Mouse (Mus musculus): ENCODE measurements around the gene Tmem108. TPM values are rescaled to one million over a fixed set of nuclear protein-coding genes. Genes with fewer than 3 reads are reported as not detected.

The Tmem108 gene
- polyA plus RNA-seq, 1 experiment from 2014 or later, result 34.2 TPM

DNA sequence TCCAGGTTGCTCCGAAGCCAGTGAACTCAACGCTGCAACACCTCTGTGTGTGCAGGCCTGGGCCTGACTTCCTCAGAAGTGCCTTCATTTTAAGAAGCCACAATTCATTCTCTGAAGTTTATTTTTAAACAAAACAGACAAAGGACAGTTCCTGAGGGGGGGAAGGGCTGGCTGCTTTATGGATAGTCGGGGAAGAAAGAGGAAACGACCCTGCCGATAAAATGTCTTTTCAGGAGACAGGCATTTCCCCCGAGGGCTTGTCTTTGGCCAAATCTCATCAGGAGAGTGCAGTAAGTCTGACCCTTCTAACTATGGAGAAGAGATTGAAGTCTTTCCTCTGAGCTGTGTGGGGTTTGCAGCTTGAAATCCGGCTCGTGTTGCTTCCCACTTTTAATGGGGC is 276.0 kb downstream of the Tmem108 start:
- no peak overlapping the region for H3K9ac ChIP-seq
- no peak overlapping the region for H3K4me2 ChIP-seq (replicated peaks)
- no peak overlapping the region for H3K27ac ChIP-seq
- H3K27me3 ChIP-seq (ENCODE audit: control insufficient read depth, insufficient read depth, low read length), result no peaks in the 10 kb centered on the region
- ATAC-seq (ENCODE audit: low FRiP score), result no peak
- WGBS, result 50% methylated on average over 8 of the region's 8 CpGs
- H3K36me3 ChIP-seq (replicated peaks; ENCODE audit: control insufficient read depth, insufficient read depth), result no peaks in the 10 kb centered on the region
- H3K4me3 ChIP-seq (replicated peaks; ENCODE audit: low read length), result no peak overlapping the region
- H3K9me3 ChIP-seq (ENCODE audit: control insufficient read depth, low read length), result no peaks in the 10 kb centered on the region
- peaks cover 6% of the 10 kb centered on the region; the same call in 1 of the 2 replicates for H3K4me1 ChIP-seq (replicated peaks; ENCODE audit: control insufficient read depth, insufficient read depth, low read length)
- no peak for DNase-seq (ENCODE audit: low spot score)

DNA sequence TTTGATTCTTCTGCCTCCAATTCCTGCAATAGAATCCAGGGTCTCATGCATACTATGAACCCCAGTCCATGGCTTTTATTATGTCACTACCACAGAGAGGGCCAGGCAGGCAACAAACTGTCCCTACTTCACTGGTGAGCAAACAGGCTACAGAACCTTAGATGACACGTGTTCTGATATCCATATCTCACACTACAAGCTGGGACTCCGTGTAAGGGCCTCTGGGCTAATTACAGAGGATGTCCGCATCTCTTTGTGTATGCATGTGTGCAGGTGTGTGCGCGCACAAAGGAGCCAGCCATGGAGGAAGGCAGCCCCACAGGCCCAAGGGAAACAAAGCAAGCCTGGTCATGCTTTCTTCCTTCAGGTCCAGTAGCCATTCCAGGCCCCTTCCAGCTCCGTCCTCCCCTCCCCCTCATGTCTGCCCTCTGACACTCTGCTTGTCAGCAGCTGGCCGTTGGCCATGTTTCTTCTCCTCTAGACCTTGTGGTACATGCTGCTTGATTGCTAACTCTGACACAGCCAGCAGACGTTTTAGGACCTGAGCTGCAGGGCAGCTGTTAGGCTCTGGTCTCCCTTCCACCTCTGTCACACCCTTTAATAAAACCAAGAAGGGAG is 280.9 kb downstream of the Tmem108 start:
- peaks cover 9% of the 10 kb centered on the region; the same call in 1 of the 2 replicates for H3K4me1 ChIP-seq (replicated peaks; ENCODE audit: control insufficient read depth, insufficient read depth, low read length)
- ATAC-seq (ENCODE audit: low FRiP score) (peak; percentile 55; the same call in 1 of the 2 replicates), DNase-seq (ENCODE audit: low spot score) (no peak)
- H3K9ac ChIP-seq, result no peak overlapping the region
- no peaks in the 10 kb centered on the region for H3K27me3 ChIP-seq (ENCODE audit: control insufficient read depth, insufficient read depth, low read length)
- H3K4me3 ChIP-seq (replicated peaks; ENCODE audit: low read length), result no peak overlapping the region
- H3K36me3 ChIP-seq (replicated peaks; ENCODE audit: control insufficient read depth, insufficient read depth), result no peaks in the 10 kb centered on the region
- WGBS, result 32% methylated on average over 8 of the region's 8 CpGs
- no peak overlapping the region for H3K4me2 ChIP-seq (replicated peaks)
- peak overlapping the region; percentile 49; the same call in 1 of the 2 replicates for H3K27ac ChIP-seq
- H3K9me3 ChIP-seq (ENCODE audit: control insufficient read depth, low read length), result no peaks in the 10 kb centered on the region

GRCm38 (mm10) chr9:103480044-103480576 is 281.5 kb downstream of the Tmem108 start, which contains the start of gene Bfsp2:
Bfsp2 (minus strand) TSS chr9:103480420.
- DNase-seq (ENCODE audit: low spot score), result no peak
- peak within 1 kb of the TSS; percentile 49; the same call in 1 of the 2 replicates for H3K27ac ChIP-seq
- H3K27me3 ChIP-seq (ENCODE audit: control insufficient read depth, insufficient read depth, low read length), result no peaks in the 10 kb centered on the region
- no peaks in the 10 kb centered on the region for H3K9me3 ChIP-seq (ENCODE audit: control insufficient read depth, low read length)
- H3K4me2 ChIP-seq (replicated peaks), result no peak within 1 kb of the TSS
- H3K4me3 ChIP-seq (replicated peaks; ENCODE audit: low read length), result no peak within 1 kb of the TSS
- ATAC-seq (ENCODE audit: low FRiP score), result no peak
- no peaks in the 10 kb centered on the region for H3K36me3 ChIP-seq (replicated peaks; ENCODE audit: control insufficient read depth, insufficient read depth)
- H3K4me1 ChIP-seq (replicated peaks; ENCODE audit: control insufficient read depth, insufficient read depth, low read length), result peaks cover 9% of the 10 kb centered on the region; the same call in 1 of the 2 replicates
- WGBS, result 62% methylated on average over 9 of the region's 9 CpGs
- H3K9ac ChIP-seq, result no peak within 1 kb of the TSS

GRCm38 (mm10) chr9:103475414-103475813 is 286.2 kb downstream of the Tmem108 start:
- no peak for ATAC-seq (ENCODE audit: low FRiP score)
- 80% methylated on average over 6 of the region's 6 CpGs for WGBS
- H3K27ac ChIP-seq, result no peak overlapping the region

DNA sequence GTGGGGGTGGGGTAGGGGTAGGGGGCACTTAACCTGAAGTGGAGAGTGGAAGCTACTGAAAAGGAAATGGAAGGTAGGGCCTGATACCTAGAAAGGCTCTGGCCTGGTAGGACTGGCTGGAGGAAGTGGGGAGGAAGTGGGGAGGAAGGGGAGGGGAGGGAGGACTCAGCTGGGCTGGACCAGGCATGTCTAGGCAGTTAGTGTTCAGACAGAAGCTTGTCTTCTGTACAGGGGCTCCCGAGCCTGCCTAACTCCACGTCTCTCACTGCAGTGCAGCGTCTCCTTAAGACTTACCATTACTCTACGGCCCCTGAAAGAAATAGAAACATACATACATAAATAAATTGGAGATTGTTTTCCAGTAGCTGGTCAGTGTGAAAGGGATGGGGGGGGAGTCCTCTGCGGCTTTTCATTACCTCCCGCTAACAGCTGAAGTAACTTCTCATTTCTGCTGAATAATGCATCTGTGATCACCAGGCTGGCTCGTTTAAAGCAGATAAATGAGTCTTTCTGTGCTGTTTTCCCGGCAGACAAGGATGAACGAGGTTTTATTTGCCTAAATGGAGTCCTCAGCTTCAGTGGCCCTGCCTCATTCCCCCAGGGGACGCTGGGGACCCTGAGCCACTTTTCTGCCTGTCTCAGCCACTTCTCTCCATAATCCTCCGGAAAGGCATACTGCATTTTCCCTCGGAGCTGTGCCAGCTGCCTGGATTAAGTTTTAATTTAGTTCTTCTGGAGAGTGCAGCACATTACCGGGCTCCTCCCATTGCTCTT is 287.5 kb downstream of the Tmem108 start:
- Histone ChIP-seq H3K9ac (no peak overlapping the region), H3K36me3 (replicated peaks; ENCODE audit: control insufficient read depth, insufficient read depth) (no peaks in the 10 kb centered on the region), H3K4me3 (replicated peaks; ENCODE audit: low read length) (no peak overlapping the region), H3K9me3 (ENCODE audit: control insufficient read depth, low read length) (no peaks in the 10 kb centered on the region), H3K4me2 (replicated peaks) (peak overlapping the region; percentile 8), H3K4me1 (replicated peaks; ENCODE audit: control insufficient read depth, insufficient read depth, low read length) (peaks cover 18% of the 10 kb centered on the region), H3K27ac (peak overlapping the region; percentile 52; the same call in 1 of the 2 replicates), H3K27me3 (ENCODE audit: control insufficient read depth, insufficient read depth, low read length) (no peaks in the 10 kb centered on the region)
- ATAC-seq (ENCODE audit: low FRiP score) (peak; percentile 63; the same call in 1 of the 2 replicates), DNase-seq (ENCODE audit: low spot score) (no peak)
- WGBS, result 18% methylated on average over 13 of the region's 13 CpGs

More at GRCm38 (mm10) chr9:103475414-103475813, 286.2 kb downstream of the Tmem108 start:
- no peak overlapping the region for H3K9ac ChIP-seq
- no peaks in the 10 kb centered on the region for H3K36me3 ChIP-seq (replicated peaks; ENCODE audit: control insufficient read depth, insufficient read depth)
- H3K4me1 ChIP-seq (replicated peaks; ENCODE audit: control insufficient read depth, insufficient read depth, low read length), result peaks cover 19% of the 10 kb centered on the region
- no peaks in the 10 kb centered on the region for H3K27me3 ChIP-seq (ENCODE audit: control insufficient read depth, insufficient read depth, low read length)
- H3K4me3 ChIP-seq (replicated peaks; ENCODE audit: low read length), result no peak overlapping the region
- H3K4me2 ChIP-seq (replicated peaks), result no peak overlapping the region
- H3K9me3 ChIP-seq (ENCODE audit: control insufficient read depth, low read length), result no peaks in the 10 kb centered on the region
- DNase-seq (ENCODE audit: low spot score), result no peak

GRCm38 (mm10) chr9:103471784-103472183 is 289.9 kb downstream of the Tmem108 start:
- WGBS, result 17% methylated on average over 11 of the region's 11 CpGs
- DNase-seq (ENCODE audit: low spot score) (no peak), ATAC-seq (ENCODE audit: low FRiP score) (no peak)
- Histone ChIP-seq H3K4me2 (replicated peaks) (no peak overlapping the region; the same call in 1 of the 2 replicates), H3K4me3 (replicated peaks; ENCODE audit: low read length) (no peak overlapping the region), H3K36me3 (replicated peaks; ENCODE audit: control insufficient read depth, insufficient read depth) (no peaks in the 10 kb centered on the region), H3K27me3 (ENCODE audit: control insufficient read depth, insufficient read depth, low read length) (no peaks in the 10 kb centered on the region), H3K4me1 (replicated peaks; ENCODE audit: control insufficient read depth, insufficient read depth, low read length) (peaks cover 18% of the 10 kb centered on the region), H3K9ac (no peak overlapping the region), H3K27ac (no peak overlapping the region), H3K9me3 (ENCODE audit: control insufficient read depth, low read length) (no peaks in the 10 kb centered on the region)

- 72% methylated on average over 5 of the region's 5 CpGs for WGBS
- ATAC-seq (ENCODE audit: low FRiP score) (no peak), DNase-seq (ENCODE audit: low spot score) (no peak)
- H3K27me3 ChIP-seq (ENCODE audit: control insufficient read depth, insufficient read depth, low read length), result no peaks in the 10 kb centered on the region
- no peaks in the 10 kb centered on the region for H3K9me3 ChIP-seq (ENCODE audit: control insufficient read depth, low read length)
- no peak overlapping the region for H3K4me2 ChIP-seq (replicated peaks)
- no peak overlapping the region for H3K9ac ChIP-seq
- no peak overlapping the region for H3K27ac ChIP-seq
- no peaks in the 10 kb centered on the region for H3K36me3 ChIP-seq (replicated peaks; ENCODE audit: control insufficient read depth, insufficient read depth)
- H3K4me1 ChIP-seq (replicated peaks; ENCODE audit: control insufficient read depth, insufficient read depth, low read length), result peaks cover 26% of the 10 kb centered on the region
- H3K4me3 ChIP-seq (replicated peaks; ENCODE audit: low read length), result no peak overlapping the region
Observed at GRCm38 (mm10) chr9:103469516-103469915, 292.1 kb downstream of the Tmem108 start.

DNA sequence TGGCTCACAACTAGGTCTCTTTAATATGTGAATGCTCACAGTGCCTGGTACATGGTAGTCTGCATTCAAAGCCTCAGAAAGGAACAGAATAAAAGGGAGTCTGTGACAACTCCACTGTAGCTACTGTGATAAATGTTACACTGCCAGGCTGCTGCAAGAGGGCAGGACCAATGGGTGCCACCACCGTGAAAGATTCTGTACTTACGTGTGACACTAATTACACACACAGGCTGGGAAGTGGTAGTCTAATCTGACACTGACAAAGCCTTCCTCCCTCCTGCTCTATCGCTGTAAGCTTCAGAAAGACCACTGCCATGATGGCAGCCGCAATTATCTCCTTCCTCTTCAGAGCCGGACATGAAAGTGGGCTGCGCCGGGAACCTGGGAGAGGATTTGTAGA is 292.7 kb downstream of the Tmem108 start:
- Histone ChIP-seq H3K36me3 (replicated peaks; ENCODE audit: control insufficient read depth, insufficient read depth) (no peaks in the 10 kb centered on the region), H3K9ac (no peak overlapping the region), H3K27ac (no peak overlapping the region), H3K4me2 (replicated peaks) (no peak overlapping the region), H3K9me3 (ENCODE audit: control insufficient read depth, low read length) (no peaks in the 10 kb centered on the region), H3K4me3 (replicated peaks; ENCODE audit: low read length) (no peak overlapping the region), H3K4me1 (replicated peaks; ENCODE audit: control insufficient read depth, insufficient read depth, low read length) (peaks cover 20% of the 10 kb centered on the region), H3K27me3 (ENCODE audit: control insufficient read depth, insufficient read depth, low read length) (no peaks in the 10 kb centered on the region)
- ATAC-seq (ENCODE audit: low FRiP score) (no peak), DNase-seq (ENCODE audit: low spot score) (no peak)
- WGBS, result 72% methylated on average over 7 of the region's 7 CpGs

GRCm38 (mm10) chr9:103465711-103466220 is 295.9 kb downstream of the Tmem108 start:
- Histone ChIP-seq H3K4me2 (replicated peaks) (no peak overlapping the region), H3K4me3 (replicated peaks; ENCODE audit: low read length) (no peak overlapping the region), H3K9me3 (ENCODE audit: control insufficient read depth, low read length) (no peaks in the 10 kb centered on the region), H3K27me3 (ENCODE audit: control insufficient read depth, insufficient read depth, low read length) (no peaks in the 10 kb centered on the region), H3K9ac (no peak overlapping the region), H3K36me3 (replicated peaks; ENCODE audit: control insufficient read depth, insufficient read depth) (no peaks in the 10 kb centered on the region), H3K4me1 (replicated peaks; ENCODE audit: control insufficient read depth, insufficient read depth, low read length) (peaks cover 12% of the 10 kb centered on the region), H3K27ac (peak overlapping the region; percentile 56)
- 23% methylated on average over 13 of the region's 13 CpGs for WGBS
- ATAC-seq (ENCODE audit: low FRiP score) (peak; percentile 74), DNase-seq (ENCODE audit: low spot score) (peak; percentile 71)

All from hindbrain, embryonic 14.5 days (tissue).